In genomic region chr13:23561883-23562659, GRCm38 (mm10) we compare ENCODE assay signal across 8 mouse cellular contexts. TPM values are rescaled to one million over a fixed set of nuclear protein-coding genes. Genes with fewer than 3 reads are reported as not detected.
DNase-seq lines count a peak whose midpoint lies in the region; ATAC-seq and TF ChIP-seq lines count a peak whose summit lies in the region.
"Not testable (repeated sequence)": the region's sequence is repeated elsewhere in the genome, so short reads cannot be mapped to it uniquely, and the experiment has no call there.

Gene Hist1h3e (minus strand): TSS chr13:23562369.

- H3K9me3 ChIP-seq in ES-Bruce4 (replicated peaks; ENCODE audit: control insufficient read depth, insufficient read depth, low read length, poor library complexity, severe bottlenecking); forebrain, embryonic 14.5 days (replicated peaks; ENCODE audit: control insufficient read depth, low read length); neural tube, embryonic 15.5 days (replicated peaks): not testable (repeated sequence)

- peak within 1 kb of the TSS; percentile 98 for H3K27ac ChIP-seq in ES-Bruce4 (ENCODE audit: insufficient read depth, low read length)
- peak within 1 kb of the TSS; percentile 98 for H3K27ac ChIP-seq in forebrain, embryonic 14.5 days (ENCODE audit: low read depth, low read length)
- H3K27ac ChIP-seq in neural tube, embryonic 15.5 days (replicated peaks) = peak within 1 kb of the TSS; percentile 97

- H3K9ac ChIP-seq in ES-Bruce4 (ENCODE audit: low read depth, poor library complexity, severe bottlenecking) = peak within 1 kb of the TSS; percentile 97
- H3K9ac ChIP-seq in forebrain, embryonic 14.5 days (ENCODE audit: low read length) = peak within 1 kb of the TSS; percentile 66
- H3K9ac ChIP-seq in neural tube, embryonic 15.5 days (replicated peaks) = peak within 1 kb of the TSS; percentile 67

- intact Hi-C loops in heart, postnatal 14 days (cut with DNase I) = not testable (repeated sequence)

- not testable (repeated sequence) for H3K27me3 ChIP-seq in ES-Bruce4 (ENCODE audit: control insufficient read depth, insufficient read depth, low read length, poor library complexity, severe bottlenecking); forebrain, embryonic 14.5 days (replicated peaks; ENCODE audit: control insufficient read depth, insufficient read depth, low read length); neural tube, embryonic 15.5 days (replicated peaks)

- TF ChIP-seq CTCF in ES-Bruce4 (IDR thresholded peaks at IDR 0.05; ENCODE audit: low read depth, low read length) = not testable (repeated sequence)

- H3K4me2 ChIP-seq in forebrain, embryonic 14.5 days (ENCODE audit: low read length) = peak within 1 kb of the TSS; percentile 68
- H3K4me2 ChIP-seq in neural tube, embryonic 15.5 days = peak within 1 kb of the TSS; percentile 84

- under 1% methylated on average over 33 of the region's 67 CpGs for WGBS in forebrain, embryonic 14.5 days
- 2% methylated on average over 58 of the region's 67 CpGs for WGBS in neural tube, embryonic 15.5 days

- peak within 1 kb of the TSS; percentile 84 for H3K4me3 ChIP-seq in ES-Bruce4 (ENCODE audit: low read depth, low read length)
- peak within 1 kb of the TSS; percentile 38 for H3K4me3 ChIP-seq in forebrain, embryonic 14.5 days (ENCODE audit: low read depth, low read length)
- H3K4me3 ChIP-seq in neural tube, embryonic 15.5 days (replicated peaks) = peak within 1 kb of the TSS; percentile 49

- not testable (repeated sequence) for H3K4me1 ChIP-seq in ES-Bruce4 (ENCODE audit: control insufficient read depth, insufficient read depth, low read length); forebrain, embryonic 14.5 days (ENCODE audit: control insufficient read depth, insufficient read depth, low read length); neural tube, embryonic 15.5 days

- peak; percentile 97 for TF ChIP-seq POLR2A in ES-Bruce4 (IDR thresholded peaks at IDR 0.05; ENCODE audit: insufficient read depth, low read length)

- ATAC-seq in forebrain, embryonic 14.5 days = peak; percentile 95
- ATAC-seq in neural tube, embryonic 15.5 days (ENCODE audit: low FRiP score) = peak; percentile 95

- peak; percentile 90 for DNase-seq in cerebellum, adult 11 months
- peak; percentile 99 for DNase-seq in forebrain, embryonic 14.5 days (ENCODE audit: low spot score)
- peak; percentile 89 to 94 for DNase-seq in heart, postnatal 14 days
- DNase-seq in layer of hippocampus, adult 11-12 months (ENCODE audit: low spot score) = peak; percentile 96
- peak; percentile 92 to 94 for DNase-seq in lung, adult 18-20 months
- DNase-seq in testis, postnatal 14 days (ENCODE audit: low spot score) = peak; percentile 87

- not testable (repeated sequence) for H3K36me3 ChIP-seq in ES-Bruce4 (ENCODE audit: control insufficient read depth, insufficient read depth, low read length, poor library complexity, severe bottlenecking); forebrain, embryonic 14.5 days (ENCODE audit: control insufficient read depth, insufficient read depth, low read length); neural tube, embryonic 15.5 days

- 0 out of 2 replicates have a peak, but pooled peaks have one; percentile 29 for TF ChIP-seq EP300 in ES-Bruce4 (IDR thresholded peaks at IDR 0.05; ENCODE audit: insufficient read depth, low read depth, low read length)

RNA-seq across cellular contexts. Expression of gene Hist1h3e, which starts in this region (rescaled TPM):
- polyA plus RNA-seq in ES-Bruce4 (2011; ENCODE audit: insufficient read depth, insufficient read length, low read depth, missing spikeins) = 14.3 and 15.4 TPM in 2 replicates
- polyA plus RNA-seq in forebrain, embryonic 14.5 days (2014; fragmentation: Nextera tagmentation; extraction: Ambion mirVana) = 3.4 and 5.7 TPM in 2 replicates
- total RNA-seq in heart, postnatal 14 days (2021) = 10 to 100 TPM; 49.0 to 79.9 TPM
- polyA plus RNA-seq in neural tube, embryonic 15.5 days (2015; fragmentation: Nextera tagmentation; extraction: Ambion mirVana) = 1.1 and 1.7 TPM in 2 replicates

Comparison
In these comparisons a context has a peak if more than half of its experiments do, and no peak if none do; other contexts are left out.
1. Peak in every context shown above with its lines: DNase-seq, ATAC-seq, H3K4me3 ChIP-seq and H3K27ac ChIP-seq.